Mouse (Mus musculus): ENCODE measurements around the gene Kank1.

Gene Kank1

DNA sequence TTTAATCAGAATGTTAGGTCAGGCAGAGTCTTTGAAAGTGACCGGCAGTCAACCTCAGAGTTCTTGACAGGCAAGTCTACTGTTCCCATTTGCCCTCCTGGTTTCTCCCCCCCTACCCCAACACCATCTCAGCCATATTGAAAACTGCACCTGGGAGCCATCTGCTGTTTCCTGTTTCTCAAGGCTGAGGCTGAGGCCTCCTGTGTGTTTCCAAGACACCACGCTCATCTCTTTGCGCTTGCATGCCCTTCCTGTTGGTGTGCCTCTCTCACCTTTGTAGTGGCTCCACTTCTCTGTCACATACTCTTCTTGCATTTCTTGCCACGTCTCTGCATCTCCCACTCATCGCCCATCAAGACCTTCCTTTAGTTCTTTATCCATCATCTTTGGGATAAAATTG is 79.2 kb downstream of the Kank1 start:
- no peak for DNase-seq

DNA sequence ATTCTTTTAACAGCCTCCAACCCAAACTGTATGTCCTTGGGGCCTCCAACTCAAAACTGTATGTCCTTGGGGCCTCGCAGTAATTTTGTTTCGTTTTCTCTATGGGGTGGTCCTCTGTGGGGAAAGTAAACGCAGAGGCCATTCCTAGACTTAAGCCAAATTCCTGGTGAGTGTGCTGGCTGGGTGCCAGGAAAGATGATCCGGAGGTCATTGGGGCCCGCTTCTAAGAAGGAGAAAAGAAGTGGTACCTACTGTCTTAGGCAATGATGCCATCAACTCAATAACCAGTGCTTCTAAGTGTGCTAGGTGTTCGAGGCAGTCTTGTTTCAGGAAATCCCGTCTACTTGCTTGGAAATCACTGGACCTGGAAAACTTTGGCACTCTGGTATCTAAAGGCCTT is 87.5 kb downstream of the Kank1 start:
- peak; percentile 34 for DNase-seq

DNA sequence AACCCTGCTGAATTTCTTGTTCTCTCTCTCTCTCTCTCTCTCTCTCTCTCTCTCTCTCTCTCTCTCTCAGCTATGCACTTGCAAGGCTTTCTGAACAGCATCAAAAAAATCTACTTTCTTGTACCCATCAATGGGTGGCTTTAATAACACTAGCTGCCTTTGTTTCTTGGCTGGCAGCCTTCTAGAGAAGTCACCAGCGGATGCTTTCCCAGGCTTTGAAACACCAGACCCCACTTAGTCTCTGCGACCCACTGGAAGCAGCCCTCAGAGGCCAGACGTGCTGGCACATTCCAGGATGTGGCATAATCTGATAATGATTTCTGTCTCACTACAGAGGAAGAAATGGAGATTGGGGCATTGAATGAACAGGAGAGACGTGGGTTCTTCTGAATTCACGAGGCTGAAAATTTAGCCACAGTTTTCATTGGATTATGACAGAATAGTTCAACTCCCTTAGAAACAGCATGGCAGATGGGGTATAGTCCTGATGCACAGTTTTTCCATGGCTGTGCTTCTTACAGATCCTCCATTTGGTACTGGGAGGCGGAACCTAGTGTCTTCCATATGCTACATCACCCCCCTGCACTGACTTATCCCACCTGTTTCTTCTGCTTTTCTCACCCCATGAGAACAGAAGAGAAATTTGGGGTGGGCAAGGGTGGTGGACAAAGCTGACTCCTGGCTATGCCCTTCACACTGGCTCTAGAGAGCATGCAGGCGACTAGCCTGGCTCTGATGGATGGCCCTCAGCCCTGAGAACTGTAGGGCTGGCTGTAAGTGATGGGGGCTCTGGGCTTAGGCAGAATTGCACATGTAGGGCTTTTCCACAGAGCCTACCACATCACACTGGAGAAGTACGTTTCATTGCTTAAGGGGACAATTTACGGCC is 88.6 kb downstream of the Kank1 start:
- DNase-seq: no peak

DNA sequence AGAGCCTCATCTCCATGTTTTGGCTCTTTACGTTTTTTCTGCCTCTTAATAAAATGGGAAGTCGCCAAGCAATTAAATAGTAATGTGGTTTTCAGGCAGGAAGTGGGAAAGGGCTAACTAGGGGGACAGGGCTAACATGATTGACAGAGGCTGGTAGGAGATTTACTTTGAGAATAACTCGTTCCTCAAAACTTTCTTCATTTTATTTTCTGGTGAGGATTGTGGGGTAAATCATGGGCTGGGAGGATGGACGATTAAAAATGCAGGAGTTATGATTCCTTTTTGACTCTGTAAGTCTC is 89.2 kb downstream of the Kank1 start:
- DNase-seq: no peak

- no peak for DNase-seq
Measured at GRCm38 (mm10) chr19:25327633-25328032, 90.9 kb downstream of the Kank1 start.

GRCm38 (mm10) chr19:25334360-25334759 is 97.6 kb downstream of the Kank1 start:
- DNase-seq: peak; percentile 67

- no peak for DNase-seq
Measured at GRCm38 (mm10) chr19:25336731-25337130, 100.0 kb downstream of the Kank1 start.

DNA sequence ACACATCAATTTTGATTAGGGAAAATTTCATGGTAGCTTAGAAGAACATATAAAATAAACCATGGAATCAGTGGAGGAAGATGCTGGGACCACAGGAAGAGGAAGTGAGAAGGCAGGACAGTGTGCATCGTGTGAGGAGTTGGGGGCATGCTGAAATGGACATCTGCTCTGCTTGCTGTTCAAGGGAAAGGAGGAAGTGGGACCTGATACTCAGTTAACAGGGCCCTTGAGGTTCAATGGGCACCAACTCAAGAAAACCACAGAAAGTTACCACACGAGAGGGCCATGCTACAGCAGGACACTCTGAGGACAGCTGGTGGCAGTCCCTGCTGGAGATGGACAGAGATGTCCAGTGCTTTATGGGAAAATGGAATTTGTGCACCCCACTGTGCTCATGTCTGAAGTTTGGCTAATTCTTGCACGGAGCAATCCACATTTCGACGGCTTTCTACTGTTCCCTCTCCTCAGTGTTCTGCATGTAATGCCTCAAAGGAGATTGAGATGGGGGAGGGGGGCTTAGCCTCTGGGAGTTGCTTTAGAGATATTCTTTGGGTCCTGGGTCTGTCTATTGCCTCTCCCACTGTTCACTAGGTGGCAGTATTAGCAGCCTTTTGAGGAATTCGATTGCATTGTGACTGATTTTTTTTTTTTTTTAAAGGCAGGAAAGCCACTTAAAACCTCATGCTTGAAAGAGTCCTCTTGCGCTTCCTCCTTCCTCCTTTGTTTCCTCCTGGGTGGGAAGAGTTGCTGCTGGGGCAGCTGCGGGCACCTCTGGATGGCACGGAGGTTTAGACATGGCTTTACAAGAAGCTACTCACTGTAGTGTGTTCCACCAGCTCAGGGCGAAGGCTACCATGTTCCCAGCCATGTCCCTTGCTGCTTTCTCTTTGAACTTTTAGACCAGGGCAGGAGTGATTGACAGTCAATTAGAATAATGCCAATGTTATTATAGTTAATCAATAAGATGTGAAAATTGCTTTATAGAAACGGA is 104.2 kb downstream of the Kank1 start:
- DNase-seq: peak; percentile 60

DNA sequence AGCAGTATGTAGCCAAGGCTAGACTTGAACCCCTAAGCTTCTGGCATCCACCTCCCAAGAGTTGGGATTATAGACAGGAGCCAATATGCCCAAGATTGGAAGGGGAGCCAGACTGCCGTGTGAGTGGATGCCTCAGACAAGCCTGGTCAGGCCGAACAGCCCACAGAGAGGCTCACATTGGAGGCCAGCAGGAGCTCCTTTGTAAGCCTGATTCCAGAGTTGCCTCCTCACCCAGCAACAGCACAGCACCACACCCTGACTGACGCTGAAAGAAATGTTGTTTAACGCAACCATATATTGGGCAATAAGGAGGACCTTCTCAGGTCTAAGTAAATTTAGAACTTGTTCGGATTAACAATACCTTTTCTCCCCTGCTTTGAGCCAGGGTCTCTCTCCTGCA is 105.3 kb downstream of the Kank1 start:
- DNase-seq: no peak

DNA sequence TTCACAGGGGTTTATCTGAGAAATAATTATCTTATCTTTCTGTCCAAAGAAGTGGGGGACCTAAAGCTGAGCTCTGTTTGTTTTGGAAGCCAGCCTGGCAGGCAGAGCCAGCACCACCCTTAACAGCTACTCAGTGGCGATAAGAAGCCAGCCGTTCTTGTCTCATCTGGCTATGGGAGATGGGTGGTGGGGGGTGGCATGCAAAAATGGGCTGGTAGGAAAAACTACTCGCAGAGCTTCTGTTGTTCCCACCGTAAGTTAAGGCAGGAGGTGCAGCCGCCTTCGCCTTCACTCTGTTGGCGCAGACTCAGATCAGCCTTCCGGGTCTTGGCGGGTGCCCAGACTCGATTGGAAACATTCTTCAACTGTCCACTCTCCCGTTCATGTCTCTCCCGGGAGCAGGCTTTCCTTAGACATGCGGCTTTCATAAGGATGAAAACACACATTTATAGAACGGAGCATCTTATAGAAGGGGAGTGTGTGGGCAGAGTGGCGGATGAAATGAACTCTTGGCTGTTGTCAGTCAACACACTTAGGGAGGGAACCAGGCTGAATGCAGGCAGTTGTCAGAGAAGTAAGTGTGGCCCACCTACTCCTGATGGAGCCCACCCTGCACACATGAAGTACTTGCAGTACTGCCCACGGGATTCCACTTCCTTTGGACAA is 107.0 kb downstream of the Kank1 start:
- DNase-seq: peak; percentile 42

DNA sequence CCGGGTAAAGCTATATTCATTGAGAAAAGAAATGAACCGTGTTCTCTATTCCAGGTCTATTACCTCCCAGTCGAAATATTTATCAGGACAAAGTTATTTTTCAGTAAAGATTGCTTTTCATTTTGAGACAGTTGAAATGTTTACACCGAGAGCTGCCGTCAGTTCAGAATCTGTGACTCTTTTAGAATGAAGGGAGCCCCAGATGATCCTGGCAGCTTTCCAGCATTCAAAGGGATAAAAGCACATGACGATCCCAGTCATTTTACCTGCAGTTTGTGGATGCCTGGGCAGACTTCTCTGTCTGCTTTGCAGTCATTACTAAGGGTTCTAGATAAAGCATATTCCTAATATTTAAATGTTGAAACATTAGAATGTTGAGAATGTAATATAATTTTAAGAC is 107.6 kb downstream of the Kank1 start:
- DNase-seq: no peak

DNA sequence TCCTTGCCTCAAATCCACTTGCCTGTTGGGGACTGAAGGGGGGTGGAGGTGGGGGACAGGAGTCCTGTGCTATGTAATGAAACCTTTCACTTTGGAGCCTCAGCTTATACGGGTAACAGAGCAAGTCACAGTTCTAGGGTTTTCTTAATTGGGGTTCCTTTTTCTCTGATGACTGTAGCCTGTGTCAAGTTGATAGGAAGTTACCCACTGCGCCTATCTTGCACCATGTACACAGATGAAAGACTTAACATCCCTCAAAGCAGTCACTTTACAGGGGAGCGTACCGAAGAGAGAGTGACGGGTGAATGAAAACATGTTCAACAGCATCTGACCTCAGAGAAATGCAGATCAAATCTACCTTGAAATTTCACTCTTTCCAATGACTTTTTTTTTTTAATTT is 109.2 kb downstream of the Kank1 start:
- no peak for DNase-seq

DNA sequence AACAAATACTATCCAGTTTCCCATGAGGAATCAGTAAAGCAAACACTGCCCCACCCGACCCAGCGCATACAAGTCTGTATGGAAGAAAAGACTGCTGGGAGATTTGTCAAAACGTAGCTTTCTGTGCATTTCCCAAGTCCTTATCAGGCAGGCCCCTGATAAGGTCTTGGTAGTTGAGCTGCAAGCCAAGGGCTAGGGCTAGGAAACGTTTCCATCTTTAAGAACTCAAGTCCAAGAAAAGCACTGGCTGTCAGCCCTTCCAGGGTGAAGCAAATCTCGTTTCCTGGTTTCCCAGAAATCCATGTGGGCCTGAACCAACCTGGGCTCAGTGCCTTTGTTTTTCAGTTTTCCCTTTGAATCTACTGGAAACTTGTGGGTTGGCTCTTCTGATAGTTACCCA is 110.7 kb downstream of the Kank1 start:
- DNase-seq: no peak

GRCm38 (mm10) chr19:25351257-25351955 is 114.6 kb downstream of the Kank1 start:
- DNase-seq: no peak

- DNase-seq: no peak
Measured at GRCm38 (mm10) chr19:25357094-25357493, 120.3 kb downstream of the Kank1 start.

DNA sequence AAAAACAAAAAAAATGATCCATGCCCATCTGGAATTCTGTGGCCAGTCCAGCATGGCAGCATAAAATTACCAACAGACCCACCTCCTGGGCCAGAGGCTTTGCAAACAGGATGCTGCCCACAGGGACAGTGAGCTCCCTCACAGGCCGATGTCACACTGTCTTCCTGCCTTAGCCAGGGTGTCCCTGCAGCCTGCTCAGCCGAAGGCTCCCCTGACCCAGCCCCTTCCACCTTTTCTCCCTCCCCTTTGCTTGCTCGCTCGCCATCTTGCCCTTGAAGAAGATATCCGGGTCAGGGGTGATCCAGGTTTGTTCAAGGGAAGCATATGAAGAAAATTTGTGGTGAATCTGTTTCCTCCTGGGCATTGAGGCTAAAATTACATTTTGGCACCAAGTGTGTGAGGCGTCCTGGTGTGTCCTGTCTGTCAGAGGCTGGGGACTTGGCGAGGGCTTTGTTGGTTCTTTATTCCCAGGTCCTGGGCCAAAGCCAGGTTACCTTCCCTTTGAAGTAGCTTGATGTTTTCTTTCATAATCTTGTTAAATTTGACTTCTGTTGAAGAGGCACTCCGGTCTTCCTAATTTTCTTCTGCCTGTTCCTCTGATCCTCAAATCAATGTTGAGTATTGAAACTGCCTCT is 121.8 kb downstream of the Kank1 start:
- DNase-seq: peak; percentile 55

DNA sequence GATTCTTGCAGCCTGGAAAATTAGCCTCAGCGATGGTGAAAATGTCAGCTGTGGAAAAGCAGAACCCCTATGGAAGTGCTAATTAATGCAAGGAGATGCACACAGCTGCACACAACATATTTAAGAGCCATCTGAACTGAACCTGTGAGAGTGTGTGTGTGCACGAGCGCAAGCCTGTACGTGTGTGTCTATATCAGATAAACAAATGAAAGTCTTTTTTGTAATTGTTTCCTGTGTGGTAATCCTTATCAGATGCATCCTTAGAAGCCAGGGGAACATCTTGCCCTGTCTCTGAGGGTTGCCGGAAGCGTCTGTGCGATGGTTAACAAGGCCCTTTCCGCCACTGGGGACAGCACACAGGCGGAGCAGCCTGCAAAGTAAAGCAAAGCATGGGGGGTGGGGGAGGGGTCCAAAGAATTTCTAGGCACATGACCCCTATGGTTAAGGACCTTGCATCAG is 123.8 kb downstream of the Kank1 start:
- DNase-seq: no peak

GRCm38 (mm10) chr19:25361956-25362355 is 125.2 kb downstream of the Kank1 start:
- no peak for DNase-seq

- no peak for DNase-seq
Measured at GRCm38 (mm10) chr19:25365698-25366097, 128.9 kb downstream of the Kank1 start.

GRCm38 (mm10) chr19:25366620-25367019 is 129.8 kb downstream of the Kank1 start:
- DNase-seq: no peak

DNA sequence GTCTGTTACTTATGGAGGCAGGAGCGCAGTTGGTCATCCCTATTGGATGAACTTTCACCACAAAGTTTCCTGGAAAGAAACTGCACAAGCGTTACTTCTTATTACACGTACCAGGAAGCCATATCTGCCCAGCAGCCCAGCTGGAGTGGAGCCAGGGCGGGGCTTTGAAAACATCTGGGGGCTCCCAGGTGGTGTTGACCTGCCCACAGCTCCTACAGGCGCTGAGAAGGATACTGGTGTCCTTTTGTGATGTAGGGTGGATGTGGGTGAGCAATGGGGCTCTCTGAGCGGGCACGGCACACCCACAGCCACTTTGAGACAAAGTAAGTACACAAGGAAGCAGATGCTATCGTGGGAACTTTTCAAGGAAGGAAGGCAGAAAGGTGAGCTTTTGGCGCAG is 133.7 kb downstream of the Kank1 start:
- DNase-seq: no peak

GRCm38 (mm10) chr19:25372794-25373193 is 136.0 kb downstream of the Kank1 start:
- no peak for DNase-seq

Data from kidney, postnatal 14 days (tissue).